Mouse (Mus musculus) G1E-ER4 (cell line): ENCODE data around the gene Slc25a53. TPM values are rescaled to one million over a fixed set of nuclear protein-coding genes. Genes with fewer than 3 reads are reported as not detected.

Experiments used
- GATA1 ChIP-seq: IDR thresholded peaks from one replicate; pipeline ENCODE4 v1.8.0; 2012; ENCODE audit warnings: low read length, inconsistent platforms
- polyA plus RNA-seq: library from polyadenylated mRNA; stranded (reverse); fragments of >175 nt; gene quantifications from 2 replicates; pipeline ENCODE4 v1.2.3, GENCODE M21; 2012

Gene Slc25a53
- polyA plus RNA-seq = 0.42 and 0.73 TPM in 2 replicates

- no peak for TF ChIP-seq GATA1
These were observed at the start of gene Slc25a53 for GRCm38 (mm10) chrX:137038000-137038483. TSS of gene Slc25a53 (minus strand) at chrX:137038302.

- TF ChIP-seq GATA1 = no peak
These were observed 25.1 kb upstream of the Slc25a53 start for GRCm38 (mm10) chrX:137063202-137063601.

GRCm38 (mm10) chrX:137049425-137050225 lies 11.5 kb upstream of the Slc25a53 start, which contains the start of gene Fam199x:
TSS of gene Fam199x (plus strand) at chrX:137049594.
- TF ChIP-seq GATA1 = no peak

- no peak for TF ChIP-seq GATA1
These were observed 10.9 kb upstream of the Slc25a53 start for GRCm38 (mm10) chrX:137049060-137049424.

GRCm38 (mm10) chrX:137038502-137038901 lies 400 bp upstream of the Slc25a53 start:
- no peak for TF ChIP-seq GATA1

GRCm38 (mm10) chrX:137037470-137037999 lies 567 bp downstream of the Slc25a53 start:
- TF ChIP-seq GATA1 = no peak

GRCm38 (mm10) chrX:137034322-137034721 lies 3.8 kb downstream of the Slc25a53 start:
- no peak for TF ChIP-seq GATA1

- no peak for TF ChIP-seq GATA1
These were observed 6.4 kb downstream of the Slc25a53 start for GRCm38 (mm10) chrX:137031726-137032125.

GRCm38 (mm10) chrX:137030916-137031315 lies 7.2 kb downstream of the Slc25a53 start:
- no peak for TF ChIP-seq GATA1

- no peak for TF ChIP-seq GATA1
These were observed 18.8 kb downstream of the Slc25a53 start for GRCm38 (mm10) chrX:137019310-137019709.

GRCm38 (mm10) chrX:137017668-137018067 lies 20.4 kb downstream of the Slc25a53 start:
- no peak for TF ChIP-seq GATA1

- no peak for TF ChIP-seq GATA1
These were observed 22.9 kb downstream of the Slc25a53 start for GRCm38 (mm10) chrX:137015099-137015709.

GRCm38 (mm10) chrX:136996256-136996655 lies 41.8 kb downstream of the Slc25a53 start:
- TF ChIP-seq GATA1 = no peak

GRCm38 (mm10) chrX:136993641-136994040 lies 44.5 kb downstream of the Slc25a53 start:
- no peak for TF ChIP-seq GATA1

- TF ChIP-seq GATA1 = no peak
These were observed 45.0 kb downstream of the Slc25a53 start, which contains the start of gene Zcchc18 for GRCm38 (mm10) chrX:136992978-136993547. TSS of gene Zcchc18 (plus strand) at chrX:136993155.
